Mouse (Mus musculus) C2C12 (cell line): Measurements from ENCODE around the gene Kif17. TPM values are rescaled to one million over a fixed set of nuclear protein-coding genes. Genes with fewer than 3 reads are reported as not detected.

Experiments used
- H3K27me3 ChIP-seq: one replicate; pipeline ENCODE4 v1.6.1; 2011; ENCODE audit not compliant: control insufficient read depth, insufficient read depth, insufficient read length
- H3K36me3 ChIP-seq: one replicate; pipeline ENCODE4 v1.6.1; 2011; ENCODE audit not compliant: control insufficient read depth, insufficient read depth
- H3K4me3 ChIP-seq: one replicate; pipeline ENCODE4 v1.5.1; 2011; ENCODE audit warnings: mild to moderate bottlenecking, control low read depth; ENCODE audit not compliant: poor library complexity, insufficient read depth, severe bottlenecking
- H3K79me2 ChIP-seq: one replicate; pipeline ENCODE4 v1.6.1; 2011; ENCODE audit not compliant: control insufficient read depth, insufficient read depth
- H3K79me3 ChIP-seq: one replicate; pipeline ENCODE4 v1.6.1; 2011; ENCODE audit warnings: low read depth, control low read depth
- H3ac ChIP-seq: one replicate; pipeline ENCODE3; 2011; ENCODE audit warnings: low read depth; ENCODE audit not compliant: control insufficient read depth, insufficient read length
- CEBPB ChIP-seq: IDR thresholded peaks from one replicate; pipeline ENCODE4 v1.6.1; 2011; ENCODE audit warnings: low read depth, mild to moderate bottlenecking, control low read depth, moderate library complexity
- CTCF ChIP-seq: IDR thresholded peaks from one replicate; pipeline ENCODE4 v1.5.1; 2011; ENCODE audit not compliant: control insufficient read depth, insufficient read depth, insufficient read length
- FOSL1 ChIP-seq: IDR thresholded peaks from one replicate; pipeline ENCODE4 v1.8.0; 2011; ENCODE audit warnings: mild to moderate bottlenecking, low read length; ENCODE audit not compliant: poor library complexity, insufficient read depth, severe bottlenecking
- MAX ChIP-seq: IDR thresholded peaks from one replicate; pipeline ENCODE4 v1.6.1; 2011; ENCODE audit warnings: mild to moderate bottlenecking, control low read depth
- MYOD1 ChIP-seq: IDR thresholded peaks from one replicate; pipeline ENCODE4 v1.6.1; 2011; ENCODE audit warnings: low read depth; ENCODE audit not compliant: control insufficient read depth, insufficient read length
- MYOG ChIP-seq: IDR thresholded peaks from one replicate; pipeline ENCODE4 v1.6.1; 2011; ENCODE audit not compliant: control insufficient read depth, insufficient read length; ENCODE audit errors: extremely low read depth
- USF1 ChIP-seq: IDR thresholded peaks from one replicate; pipeline ENCODE4 v1.6.1; 2011; ENCODE audit warnings: low read depth, mild to moderate bottlenecking, control low read depth, moderate library complexity
- polyA plus RNA-seq: library from polyadenylated mRNA; unstranded; fragments of >200 nt; fragmentation: generic; extraction: Trizol; gene quantifications from one replicate; pipeline ENCODE4 v1.2.1, GENCODE M21; 2012; ENCODE audit warnings: missing spikeins

Kif17 gene
- polyA plus RNA-seq, 1 experiment = 0.02 TPM

DNA sequence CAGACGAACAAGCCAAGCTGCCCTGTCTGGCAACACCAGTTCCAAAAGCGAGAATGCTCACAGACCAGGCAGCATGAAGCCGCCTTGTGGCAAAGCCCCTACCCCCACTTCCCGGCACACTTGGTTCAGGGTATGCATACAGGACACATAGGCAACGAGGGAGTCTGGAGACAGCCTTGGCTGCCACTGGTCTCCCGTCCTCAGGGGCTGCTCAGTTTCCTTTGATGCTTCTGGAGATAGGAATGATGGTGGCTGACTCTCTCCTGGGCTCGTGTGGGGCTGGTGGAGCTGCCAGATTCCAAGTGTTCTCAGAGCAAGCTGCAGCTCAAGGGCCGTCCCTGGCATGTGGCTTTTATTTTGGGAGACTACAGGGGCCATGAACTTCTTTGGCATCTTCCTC lies 91.2 kb downstream of the Kif17 start:
- no peaks in the 10 kb centered on the region for H3K36me3 ChIP-seq
- no peak overlapping the region for H3K4me3 ChIP-seq
- no peaks in the 10 kb centered on the region for H3K79me2 ChIP-seq
- no peak overlapping the region for H3ac ChIP-seq
- TF ChIP-seq USF1 = no peak
- no peak for TF ChIP-seq FOSL1
- no peak for TF ChIP-seq MYOG
- TF ChIP-seq CTCF = no peak
- no peak for TF ChIP-seq MYOD1
- no peak for TF ChIP-seq CEBPB
- no peak for TF ChIP-seq MAX
- no peaks in the 10 kb centered on the region for H3K79me3 ChIP-seq
- H3K27me3 ChIP-seq = no peaks in the 10 kb centered on the region

DNA sequence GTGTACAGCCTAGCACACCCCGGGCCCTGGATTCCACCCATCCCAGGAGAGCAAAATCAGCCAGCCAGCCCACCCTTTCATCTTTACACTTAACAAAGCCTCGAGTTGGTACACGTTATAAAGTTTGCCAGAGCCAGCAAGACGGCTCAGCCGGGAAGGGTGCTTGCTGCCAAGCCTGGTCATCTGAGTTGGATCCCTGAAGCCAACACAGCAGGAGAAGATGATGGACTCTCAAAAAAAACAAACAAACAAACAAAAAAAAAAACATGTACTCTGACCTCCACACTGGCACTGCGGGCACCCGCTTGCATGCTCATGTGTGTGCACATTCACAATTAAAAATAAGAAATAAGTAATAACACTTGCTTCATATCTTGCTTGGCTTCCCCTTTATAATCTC lies 91.8 kb downstream of the Kif17 start:
- no peaks in the 10 kb centered on the region for H3K27me3 ChIP-seq
- no peaks in the 10 kb centered on the region for H3K36me3 ChIP-seq
- no peak overlapping the region for H3ac ChIP-seq
- no peaks in the 10 kb centered on the region for H3K79me2 ChIP-seq
- H3K79me3 ChIP-seq = no peaks in the 10 kb centered on the region
- H3K4me3 ChIP-seq = no peak overlapping the region
- no peak for TF ChIP-seq MAX
- TF ChIP-seq CTCF = no peak
- TF ChIP-seq FOSL1 = no peak
- no peak for TF ChIP-seq MYOG
- TF ChIP-seq USF1 = no peak
- no peak for TF ChIP-seq MYOD1
- no peak for TF ChIP-seq CEBPB

DNA sequence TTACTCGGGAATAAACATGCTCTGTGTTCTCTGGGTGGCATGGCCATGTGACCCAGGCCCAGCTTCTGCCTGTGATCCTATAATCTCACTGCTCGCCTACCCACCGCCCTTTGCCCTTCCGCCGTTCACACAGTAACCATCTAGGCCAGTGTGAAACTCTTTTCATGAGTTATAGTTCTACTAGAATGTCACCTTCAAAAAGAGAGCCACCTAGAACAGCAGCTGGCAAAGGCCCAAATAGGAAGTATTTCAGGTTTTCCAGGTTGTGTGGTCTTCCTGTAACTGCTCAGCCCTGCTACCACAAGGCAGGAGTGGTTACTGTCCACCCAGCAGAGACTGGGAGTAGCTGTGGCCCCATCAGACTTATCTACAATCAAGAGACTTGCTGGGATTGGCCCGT lies 92.5 kb downstream of the Kif17 start:
- H3ac ChIP-seq = peak overlapping the region; percentile 35
- H3K4me3 ChIP-seq = no peak overlapping the region
- H3K27me3 ChIP-seq = no peaks in the 10 kb centered on the region
- H3K79me2 ChIP-seq = no peaks in the 10 kb centered on the region
- no peaks in the 10 kb centered on the region for H3K79me3 ChIP-seq
- TF ChIP-seq USF1 (no peak), MYOD1 (no peak), MAX (no peak), CTCF (no peak), FOSL1 (no peak), CEBPB (no peak), MYOG (no peak)
- H3K36me3 ChIP-seq = no peaks in the 10 kb centered on the region

DNA sequence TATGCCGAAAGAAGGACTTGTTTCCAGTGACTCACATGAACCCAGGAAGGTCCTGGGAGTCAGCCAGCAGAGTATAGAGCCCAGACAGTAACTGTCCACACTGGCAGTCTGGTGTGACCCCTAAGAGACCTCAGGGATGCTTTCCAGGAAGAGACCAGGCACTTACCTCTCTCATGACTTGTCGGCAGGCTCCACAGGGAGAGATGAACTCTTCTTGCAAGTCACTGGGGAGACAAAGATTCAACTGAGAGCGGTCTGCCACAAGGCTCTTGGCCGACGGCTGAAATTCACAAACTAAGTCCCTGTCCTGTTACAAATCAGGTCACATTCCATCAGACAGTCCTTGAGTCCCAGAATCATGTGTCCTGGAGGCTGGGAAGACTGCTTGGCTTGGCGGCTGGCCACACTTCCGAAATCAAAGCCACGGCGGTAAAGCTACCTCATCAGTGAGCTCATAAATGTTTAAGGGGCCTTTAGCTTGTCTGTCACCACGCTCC lies 93.2 kb downstream of the Kif17 start:
- Histone ChIP-seq H3K27me3 (no peaks in the 10 kb centered on the region), H3K4me3 (no peak overlapping the region), H3K36me3 (no peaks in the 10 kb centered on the region), H3ac (no peak overlapping the region), H3K79me2 (no peaks in the 10 kb centered on the region), H3K79me3 (no peaks in the 10 kb centered on the region)
- TF ChIP-seq CEBPB (no peak), FOSL1 (no peak)

GRCm38 (mm10) chr4:138344891-138345545 lies 94.8 kb downstream of the Kif17 start:
- no peaks in the 10 kb centered on the region for H3K27me3 ChIP-seq
- TF ChIP-seq MAX (peak; percentile 77), FOSL1 (peak; percentile 23), CEBPB (no peak), CTCF (no peak), MYOG (no peak), USF1 (peak; percentile 54), MYOD1 (no peak)

GRCm38 (mm10) chr4:138347280-138347679 lies 97.0 kb downstream of the Kif17 start:
- no peaks in the 10 kb centered on the region for H3K36me3 ChIP-seq
- TF ChIP-seq MAX (no peak), USF1 (no peak), FOSL1 (no peak), MYOD1 (no peak)
- no peaks in the 10 kb centered on the region for H3K79me3 ChIP-seq
- H3K79me2 ChIP-seq = no peaks in the 10 kb centered on the region
- no peak overlapping the region for H3K4me3 ChIP-seq
- H3K27me3 ChIP-seq = no peaks in the 10 kb centered on the region
- H3ac ChIP-seq = no peak overlapping the region

More at GRCm38 (mm10) chr4:138344891-138345545, 94.8 kb downstream of the Kif17 start:
- H3K79me3 ChIP-seq = no peaks in the 10 kb centered on the region
- H3ac ChIP-seq = no peak overlapping the region
- H3K36me3 ChIP-seq = no peaks in the 10 kb centered on the region
- H3K4me3 ChIP-seq = no peak overlapping the region
- H3K79me2 ChIP-seq = no peaks in the 10 kb centered on the region
